In genomic region chr5:109555236-109555675, GRCm38 (mm10) we compare ENCODE assay signal across 9 mouse cellular contexts. TPM values are rescaled to one million over a fixed set of nuclear protein-coding genes. Genes with fewer than 3 reads are reported as not detected.
DNase-seq lines count a peak whose midpoint lies in the region; ATAC-seq lines count a peak whose summit lies in the region.
"Had no signal": no experiment of that assay in that cellular context is flagged by ENCODE, and none has a peak within 500 bp of the region (broad histone marks: within the 10 kb centered on the region; RNA-seq: fewer than 3 reads in every experiment).

No protein-coding gene starts in this region.

- no peak for ATAC-seq in granulocyte monocyte progenitor cell, adult 5-6 weeks (replicated peaks; ENCODE audit: poor library complexity, severe bottlenecking)
- ATAC-seq: hindbrain, postnatal 0 days had no signal

- peak; percentile 12 for DNase-seq in adrenal gland, adult 2 months
- DNase-seq in adrenal gland, postnatal 36 days = no peak
- peak; percentile 3 for DNase-seq in kidney, postnatal 14 days
- DNase-seq in kidney, adult 11 months = no peak
- peak; percentile 20 for DNase-seq in right cerebral cortex, adult 18-20 months
- no peak for DNase-seq in right cerebral cortex, postnatal 25 days
- peak; percentile 8 for DNase-seq in mesoderm, embryonic 11.5 days (ENCODE audit: low read depth, low spot score)

RNA-seq across cellular contexts. Expression of gene Crlf2, which starts 3.5 kb away (rescaled TPM):
- total RNA-seq in adrenal gland, adult 2 months (2021) = 10 to 100 TPM; 32.7 to 40.8 TPM
- polyA plus RNA-seq in adrenal gland, adult 2 months (2012; rRNA removed) = 94.8 and 113 TPM in 2 replicates
- 10 to 100 TPM; 34.5 to 41.9 TPM for total RNA-seq in adrenal gland, postnatal 36 days (2021)
- 7.5 and 25.7 TPM in 2 replicates for total RNA-seq in granulocyte monocyte progenitor cell, adult 5-6 weeks (2014; fragmentation: Nextera tagmentation)
- 18.1 and 23.7 TPM in 2 replicates for total RNA-seq in granulocyte monocyte progenitor cell, adult 5-6 weeks (2017)

Comparison
In these comparisons a context has a peak if more than half of its experiments do, and no peak if none do; other contexts are left out.
1. DNase-seq: peak in adrenal gland, adult 2 months (single experiment), kidney, postnatal 14 days (single experiment), right cerebral cortex, adult 18-20 months (single experiment) and mesoderm, embryonic 11.5 days (single experiment); none in adrenal gland, postnatal 36 days (0 of 2), kidney, adult 11 months (single experiment) and right cerebral cortex, postnatal 25 days (single experiment).